Mouse (Mus musculus): ENCODE measurements around the gene Tollip. TPM values are rescaled to one million over a fixed set of nuclear protein-coding genes. Genes with fewer than 3 reads are reported as not detected.

The Tollip gene
- total and polyA plus RNA-seq, 3 experiments: 52.6 to 55.5 (median 53.6) TPM

GRCm38 (mm10) chr7:141836423-141836822, 81.9 kb downstream of the Tollip start:
- Histone ChIP-seq H3K36me3 (replicated peaks) (no peaks in the 10 kb centered on the region), H3K4me1 (ENCODE audit: insufficient read depth, low read depth, low read length) (no peaks in the 10 kb centered on the region), H3K27me3 (ENCODE audit: insufficient read depth, low read length) (peaks cover 21% of the 10 kb centered on the region), H3K9me3 (replicated peaks) (no peaks in the 10 kb centered on the region), H3K4me3 (ENCODE audit: low read depth, low read length) (no peak overlapping the region)
- no peak for ATAC-seq (ENCODE audit: extremely low read depth, insufficient number of reproducible peaks, low FRiP score, poor library complexity, severe bottlenecking)
- no peak for DNase-seq (ENCODE audit: low spot score)
- TF ChIP-seq CTCF (IDR thresholded peaks at IDR 0.05; ENCODE audit: low read depth, low read length): no peak
- no peak for TF ChIP-seq GATA2 (IDR thresholded peaks at IDR 0.05; ENCODE audit: borderline replicate concordance, low read depth, low read length)
- no peak for TF ChIP-seq GATA1 (IDR thresholded peaks at IDR 0.05; ENCODE audit: borderline replicate concordance, low read length)
- TF ChIP-seq TAL1 (conservative IDR thresholded peaks at IDR 0.05; ENCODE audit: low read depth, low read length): no peak
- no peak for TF ChIP-seq POLR2AphosphoS5 (IDR thresholded peaks at IDR 0.05; ENCODE audit: insufficient replicate concordance, low read depth, low read length)

GRCm38 (mm10) chr7:141835941-141836340, 82.4 kb downstream of the Tollip start:
- Histone ChIP-seq H3K27me3 (ENCODE audit: insufficient read depth, low read length) (peaks cover 21% of the 10 kb centered on the region), H3K36me3 (replicated peaks) (no peaks in the 10 kb centered on the region), H3K4me1 (ENCODE audit: insufficient read depth, low read depth, low read length) (no peaks in the 10 kb centered on the region), H3K9me3 (replicated peaks) (no peaks in the 10 kb centered on the region), H3K4me3 (ENCODE audit: low read depth, low read length) (no peak overlapping the region)
- TF ChIP-seq CTCF (IDR thresholded peaks at IDR 0.05; ENCODE audit: low read depth, low read length): no peak
- TF ChIP-seq TAL1 (conservative IDR thresholded peaks at IDR 0.05; ENCODE audit: low read depth, low read length): no peak
- TF ChIP-seq GATA1 (IDR thresholded peaks at IDR 0.05; ENCODE audit: borderline replicate concordance, low read length): no peak
- no peak for TF ChIP-seq POLR2AphosphoS5 (IDR thresholded peaks at IDR 0.05; ENCODE audit: insufficient replicate concordance, low read depth, low read length)
- TF ChIP-seq GATA2 (IDR thresholded peaks at IDR 0.05; ENCODE audit: borderline replicate concordance, low read depth, low read length): no peak
- ATAC-seq (ENCODE audit: extremely low read depth, insufficient number of reproducible peaks, low FRiP score, poor library complexity, severe bottlenecking): no peak
- DNase-seq (ENCODE audit: low spot score): no peak

Other genes with a start within 250 kb of the Tollip start
- gene Muc2, start 228.2 kb downstream of the Tollip start, total RNA-seq (2014; fragmentation: Nextera tagmentation): not detected in 2 replicates
- gene Muc2, start 228.2 kb downstream of the Tollip start, total RNA-seq (2017): 0.05 TPM in 1 of 2 replicates, not detected in the other
- not detected in 2 replicates for gene Muc2, start 228.2 kb downstream of the Tollip start, polyA plus RNA-seq (2012)
- gene Muc5ac, start 129.5 kb downstream of the Tollip start, total RNA-seq (2014; fragmentation: Nextera tagmentation): not detected in 2 replicates
- gene Muc5ac, start 129.5 kb downstream of the Tollip start, total RNA-seq (2017): under 0.01 TPM in 1 of 2 replicates, not detected in the other
- gene Muc5ac, start 129.5 kb downstream of the Tollip start, polyA plus RNA-seq (2012): not detected in 2 replicates
- gene Muc5b, start 79.4 kb downstream of the Tollip start, total RNA-seq (2014; fragmentation: Nextera tagmentation): not detected in 2 replicates
- 0.05 and 0.06 TPM in 2 replicates for gene Muc5b, start 79.4 kb downstream of the Tollip start, total RNA-seq (2017)
- under 0.01 TPM in 1 of 2 replicates, not detected in the other for gene Muc5b, start 79.4 kb downstream of the Tollip start, polyA plus RNA-seq (2012)
- not detected in 2 replicates for gene Brsk2, start 31.2 kb upstream of the Tollip start, total RNA-seq (2014; fragmentation: Nextera tagmentation)
- gene Brsk2, start 31.2 kb upstream of the Tollip start, total RNA-seq (2017): 0.05 TPM in 1 of 2 replicates, not detected in the other
- not detected in 2 replicates for gene Brsk2, start 31.2 kb upstream of the Tollip start, polyA plus RNA-seq (2012)
- 23.3 and 25.9 TPM in 2 replicates for gene Mob2, start 142.6 kb upstream of the Tollip start, total RNA-seq (2014; fragmentation: Nextera tagmentation)
- 33.9 and 41.5 TPM in 2 replicates for gene Mob2, start 142.6 kb upstream of the Tollip start, total RNA-seq (2017)
- gene Mob2, start 142.6 kb upstream of the Tollip start, polyA plus RNA-seq (2012): 36.3 and 37.1 TPM in 2 replicates
- 2.0 TPM in 1 of 2 replicates, not detected in the other for gene Dusp8, start 177.3 kb upstream of the Tollip start, total RNA-seq (2014; fragmentation: Nextera tagmentation)
- 0.06 and 0.11 TPM in 2 replicates for gene Dusp8, start 177.3 kb upstream of the Tollip start, total RNA-seq (2017)
- 0.01 TPM in 1 of 2 replicates, not detected in the other for gene Dusp8, start 177.3 kb upstream of the Tollip start, polyA plus RNA-seq (2012)
- not detected in 2 replicates for gene Gm45618, start 202.2 kb upstream of the Tollip start, total RNA-seq (2014; fragmentation: Nextera tagmentation)
- gene Gm45618, start 202.2 kb upstream of the Tollip start, total RNA-seq (2017): not detected in 2 replicates
- not detected in 2 replicates for gene Gm45618, start 202.2 kb upstream of the Tollip start, polyA plus RNA-seq (2012)
- gene Gm39115, start 217.5 kb upstream of the Tollip start, total RNA-seq (2014; fragmentation: Nextera tagmentation): not detected in 2 replicates
- not detected in 2 replicates for gene Gm39115, start 217.5 kb upstream of the Tollip start, total RNA-seq (2017)
- gene Gm39115, start 217.5 kb upstream of the Tollip start, polyA plus RNA-seq (2012): not detected in 2 replicates
- not detected in 2 replicates for gene Gm45337, start 226.1 kb upstream of the Tollip start, total RNA-seq (2014; fragmentation: Nextera tagmentation)
- gene Gm45337, start 226.1 kb upstream of the Tollip start, total RNA-seq (2017): not detected in 2 replicates
- not detected in 2 replicates for gene Gm45337, start 226.1 kb upstream of the Tollip start, polyA plus RNA-seq (2012)
- gene Gm29735, start 238.6 kb upstream of the Tollip start, total RNA-seq (2014; fragmentation: Nextera tagmentation): not detected in 2 replicates
- not detected in 2 replicates for gene Gm29735, start 238.6 kb upstream of the Tollip start, total RNA-seq (2017)
- not detected in 2 replicates for gene Gm29735, start 238.6 kb upstream of the Tollip start, polyA plus RNA-seq (2012)
- not detected in 2 replicates for gene Gm4553, start 247.2 kb upstream of the Tollip start, total RNA-seq (2014; fragmentation: Nextera tagmentation)
- not detected in 2 replicates for gene Gm4553, start 247.2 kb upstream of the Tollip start, total RNA-seq (2017)
- not detected in 2 replicates for gene Gm4553, start 247.2 kb upstream of the Tollip start, polyA plus RNA-seq (2012)